9 mouse cellular contexts compared by ENCODE assay signal in the genomic region with DNA sequence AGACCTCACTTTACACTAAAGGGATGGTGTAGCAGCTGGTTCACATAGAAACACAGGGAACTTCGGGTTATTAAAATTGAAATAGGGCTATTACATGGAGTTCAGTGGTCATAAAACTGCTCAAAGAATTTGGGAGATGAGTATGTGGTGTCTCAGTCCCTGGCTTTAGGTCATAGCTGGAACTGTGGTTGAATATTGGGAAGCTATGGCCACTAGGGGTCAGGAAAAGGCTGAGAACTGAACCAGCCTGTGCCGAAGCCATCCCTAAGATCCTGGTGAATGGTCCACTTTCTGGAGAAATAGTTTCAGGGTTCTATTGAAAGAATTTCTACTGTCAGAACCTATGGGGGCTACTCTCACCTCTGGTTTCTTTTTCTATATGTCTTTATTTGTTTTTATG.
DNase-seq lines count a peak whose midpoint lies in the region; ATAC-seq and TF ChIP-seq lines count a peak whose summit lies in the region.
"Had no signal": no experiment of that assay in that cellular context is flagged by ENCODE, and none has a peak within 500 bp of the region (broad histone marks: within the 10 kb centered on the region; RNA-seq: fewer than 3 reads in every experiment).

No protein-coding gene starts in this region.

- peak; percentile 27 for DNase-seq in liver, adult 2 months (ENCODE audit: extremely low read depth, low read depth, low spot score)
- DNase-seq in liver, embryonic 11.5 days (ENCODE audit: low spot score), result no peak
- DNase-seq in Patski (ENCODE audit: low read depth, low spot score), result no peak
- DNase-seq in heart, postnatal 14 days, result peak; percentile 48 to 58
- peak; percentile 17 for DNase-seq in layer of hippocampus, adult 9-10 months (ENCODE audit: low spot score)

- H3K4me3 ChIP-seq in liver, adult 2 months (ENCODE audit: insufficient read depth, low read depth, low read length), result no peak overlapping the region
- H3K4me3 ChIP-seq in liver, embryonic 11.5 days (ENCODE audit: low read depth, low read length), result no peak overlapping the region
- H3K4me3 ChIP-seq in cortical plate, adult 2 months (ENCODE audit: insufficient read depth, low read length), result no peak overlapping the region
- no peak overlapping the region for H3K4me3 ChIP-seq in midbrain, embryonic 15.5 days
- H3K4me3 ChIP-seq: limb, embryonic 13.5 days had no signal

- no peak overlapping the region for H3K9ac ChIP-seq in liver, adult 2 months (ENCODE audit: low read depth, low read length)
- no peak overlapping the region for H3K9ac ChIP-seq in liver, embryonic 11.5 days (ENCODE audit: low read depth, low read length)
- H3K9ac ChIP-seq in midbrain, embryonic 15.5 days, result no peak overlapping the region
- H3K9ac ChIP-seq: limb, embryonic 13.5 days had no signal

- no peaks in the 10 kb centered on the region for H3K27me3 ChIP-seq in liver, adult 2 months (ENCODE audit: control insufficient read depth, insufficient read depth, low read length)
- H3K27me3 ChIP-seq in liver, embryonic 11.5 days (replicated peaks; ENCODE audit: control insufficient read depth, insufficient read depth, low read length), result no peaks in the 10 kb centered on the region
- H3K27me3 ChIP-seq in Patski, result no peaks in the 10 kb centered on the region
- 0 out of 2 replicates have a peak, but pooled peaks cover 3% of the 10 kb centered on the region for H3K27me3 ChIP-seq in midbrain, embryonic 15.5 days (replicated peaks)
- H3K27me3 ChIP-seq: limb, embryonic 13.5 days had no signal

- WGBS in liver, adult 2 months, result 11% methylated on average over 2 of the region's 2 CpGs
- WGBS in liver, embryonic 11.5 days, result 14% methylated on average over 2 of the region's 2 CpGs
- WGBS in midbrain, embryonic 15.5 days, result 3% methylated on average over 2 of the region's 2 CpGs

- intact Hi-C loops in heart, postnatal 14 days (cut with DNase I), result loop anchor here (1.0 to 10.0 kb wide), 5 partner anchors 26 to 594 kb away; partner anchors contain the start of gene Ankrd50

- TF ChIP-seq CTCF in liver, adult 2 months (IDR thresholded peaks at IDR 0.05; ENCODE audit: low read depth, low read length), result peak; percentile 62
- TF ChIP-seq CTCF in Patski (IDR thresholded peaks at IDR 0.05), result peak; percentile 84
- peak; percentile 79 for TF ChIP-seq CTCF in cortical plate, adult 2 months (IDR thresholded peaks at IDR 0.05; ENCODE audit: extremely low read depth, insufficient read depth, low read length)

- H3K27ac ChIP-seq in liver, adult 2 months (replicated peaks; ENCODE audit: insufficient read depth, low read depth, low read length), result no peak overlapping the region
- no peak overlapping the region for H3K27ac ChIP-seq in liver, embryonic 11.5 days (ENCODE audit: low read depth, low read length)
- no peak overlapping the region for H3K27ac ChIP-seq in cortical plate, adult 2 months (ENCODE audit: insufficient read depth, low read length)
- H3K27ac ChIP-seq in midbrain, embryonic 15.5 days, result no peak overlapping the region
- H3K27ac ChIP-seq: limb, embryonic 13.5 days had no signal

- ATAC-seq in liver, embryonic 11.5 days (replicated peaks; ENCODE audit: low FRiP score), result no peak
- peak; percentile 21 for ATAC-seq in Patski
- peak; percentile 71 for ATAC-seq in midbrain, embryonic 15.5 days (replicated peaks)
- no peak for ATAC-seq in erythroid progenitor cell, adult 5-6 weeks (replicated peaks; ENCODE audit: low FRiP score, poor library complexity, severe bottlenecking)

- POLR2A ChIA-PET in Patski (lab: Charles Lee), result interaction anchor here (1.0 kb wide), 1 partner anchor 19 kb away, joined by 4 read pairs; no protein-coding TSS in a partner anchor

- no peak overlapping the region for H3K4me2 ChIP-seq in liver, embryonic 11.5 days
- H3K4me2 ChIP-seq in midbrain, embryonic 15.5 days, result no peak overlapping the region
- H3K4me2 ChIP-seq: limb, embryonic 13.5 days had no signal

- no peaks in the 10 kb centered on the region for H3K9me3 ChIP-seq in liver, embryonic 11.5 days (ENCODE audit: control insufficient read depth, low read length)
- H3K9me3 ChIP-seq in midbrain, embryonic 15.5 days, result no peaks in the 10 kb centered on the region

- in situ Hi-C loops in Patski (cut with MboI; ENCODE audit: low pct_unique_long_range_greater_than_20kb), result no loop called here

- CTCF ChIA-PET in Patski (lab: Charles Lee), result interaction anchor here (0.6 to 3.2 kb wide), 13 partner anchors 10 to 596 kb away, joined by 3 to 22 read pairs (median 4); no protein-coding TSS in a partner anchor

- no peaks in the 10 kb centered on the region for H3K36me3 ChIP-seq in liver, adult 2 months (ENCODE audit: control insufficient read depth, insufficient read depth, low read length)
- H3K36me3 ChIP-seq in liver, embryonic 11.5 days (ENCODE audit: control insufficient read depth, insufficient read depth, low read length), result no peaks in the 10 kb centered on the region
- H3K36me3 ChIP-seq in midbrain, embryonic 15.5 days (replicated peaks), result no peaks in the 10 kb centered on the region
- H3K36me3 ChIP-seq: limb, embryonic 13.5 days had no signal

- H3K79me2 ChIP-seq in liver, adult 2 months (ENCODE audit: control insufficient read depth, insufficient read depth, low read length), result no peaks in the 10 kb centered on the region

- no peak for TF ChIP-seq POLR2A in liver, adult 2 months (IDR thresholded peaks at IDR 0.05; ENCODE audit: extremely low read depth, insufficient read depth, low read length)
- no peak for TF ChIP-seq POLR2A in cortical plate, adult 2 months (IDR thresholded peaks at IDR 0.05; ENCODE audit: extremely low read depth, insufficient read depth, low read length)

- 0 out of 2 replicates have a peak, but pooled peaks cover 3% of the 10 kb centered on the region for H3K4me1 ChIP-seq in liver, adult 2 months (ENCODE audit: control insufficient read depth, insufficient read depth, low read length)
- H3K4me1 ChIP-seq in liver, embryonic 11.5 days (replicated peaks; ENCODE audit: control insufficient read depth, insufficient read depth, low read length), result peaks cover 12% of the 10 kb centered on the region; the same call in 1 of the 2 replicates
- H3K4me1 ChIP-seq in cortical plate, adult 2 months (ENCODE audit: control insufficient read depth, insufficient read depth, low read length), result no peaks in the 10 kb centered on the region
- H3K4me1 ChIP-seq in midbrain, embryonic 15.5 days, result peaks cover 10% of the 10 kb centered on the region

Comparison
In these comparisons a context has a peak if more than half of its experiments do, and no peak if none do; other contexts are left out.
1. DNase-seq: peak in liver, adult 2 months (single experiment), heart, postnatal 14 days (2 of 2) and layer of hippocampus, adult 9-10 months (single experiment); none in liver, embryonic 11.5 days (single experiment) and Patski (single experiment).
2. ATAC-seq: peak in Patski (single experiment) and midbrain, embryonic 15.5 days (single experiment); none in liver, embryonic 11.5 days (single experiment) and erythroid progenitor cell, adult 5-6 weeks (single experiment).
3. Peak in every context shown above with its lines, with median percentiles within 50 percentile points of each other: CTCF ChIP-seq.